Mouse (Mus musculus) hindbrain, embryonic 15.5 days (tissue): Measurements from ENCODE around the gene Polr1d. TPM values are rescaled to one million over a fixed set of nuclear protein-coding genes. Genes with fewer than 3 reads are reported as not detected.

Experiments
- ATAC-seq: fragments of 200-750 bp; cut with Nextera tagmentation; 2 replicates; pipeline ENCODE4 v1.8.0; 2017; ENCODE audit warnings: low read depth, moderate number of reproducible peaks, moderate TSS enrichment; ENCODE audit not compliant: low FRiP score
- H3K27ac ChIP-seq: fragments of 300-500 bp; sonication (generic); replicated peaks from 2 replicates; pipeline ENCODE4 v1.5.1; 2015; ENCODE audit warnings: mild to moderate bottlenecking, inconsistent platforms
- H3K27me3 ChIP-seq: fragments of 300-500 bp; sonication (generic); 2 replicates; pipeline ENCODE4 v1.6.1; 2015; ENCODE audit warnings: control low read depth, inconsistent platforms
- H3K36me3 ChIP-seq: fragments of 300-500 bp; sonication (generic); 2 replicates; pipeline ENCODE4 v1.6.1; 2015; ENCODE audit warnings: control low read depth, inconsistent platforms
- H3K4me1 ChIP-seq: fragments of 300-500 bp; sonication (generic); replicated peaks from 2 replicates; pipeline ENCODE4 v1.6.1; 2015; ENCODE audit warnings: control low read depth, inconsistent platforms
- H3K4me2 ChIP-seq: fragments of 300-500 bp; sonication (generic); 2 replicates; pipeline ENCODE4 v1.6.1; 2015; ENCODE audit warnings: moderate library complexity, mild to moderate bottlenecking, inconsistent platforms
- H3K4me3 ChIP-seq: fragments of 300-500 bp; sonication (generic); 2 replicates; pipeline ENCODE4 v1.5.1; 2015; ENCODE audit warnings: mild to moderate bottlenecking, inconsistent platforms
- H3K9ac ChIP-seq: fragments of 300-500 bp; sonication (generic); 2 replicates; pipeline ENCODE4 v1.6.1; 2015; ENCODE audit warnings: inconsistent platforms
- H3K9me3 ChIP-seq: fragments of 300-500 bp; sonication (generic); 2 replicates; pipeline ENCODE4 v1.6.1; 2016; ENCODE audit warnings: control low read depth, inconsistent platforms
- WGBS: fragments of 180-500 bp; shearing (Covaris S2); methylation state at CpG from one replicate; pipeline ENCODE4 v1.1.7; 2015; 5-methylcytosine and 5-hydroxymethylcytosine counted together
- polyA plus RNA-seq: library from polyadenylated mRNA; unstranded; fragments of >200 nt; fragmentation: Nextera tagmentation; extraction: Ambion mirVana; gene quantifications from 2 replicates; pipeline ENCODE4 v1.2.1, GENCODE M21; 2015

The Polr1d gene
- polyA plus RNA-seq, 1 experiment from 2014 or later = 104 TPM

DNA sequence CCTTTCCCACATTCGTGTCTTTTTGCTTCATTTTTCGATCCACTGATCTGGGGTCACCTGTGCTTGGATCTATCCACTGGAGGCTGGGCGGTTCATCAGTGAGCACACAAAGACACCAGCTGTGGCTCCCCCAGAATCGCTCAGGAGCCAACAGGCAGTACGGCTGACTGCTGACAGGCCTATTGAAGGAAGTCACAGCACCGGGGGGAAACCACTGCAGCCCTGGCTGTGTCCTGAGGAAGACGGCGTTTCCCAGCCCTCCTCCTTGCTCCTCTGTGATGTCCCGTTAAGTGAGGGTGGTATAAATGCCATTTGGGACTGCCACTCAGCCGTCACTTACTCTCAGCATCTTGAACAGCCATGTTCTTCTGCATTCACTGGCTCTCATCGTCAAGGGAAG lies 30.9 kb upstream of the Polr1d start:
- H3K4me2 ChIP-seq = no peak overlapping the region
- no peak overlapping the region for H3K9ac ChIP-seq
- peaks cover 21% of the 10 kb centered on the region for H3K4me1 ChIP-seq
- H3K36me3 ChIP-seq = no peaks in the 10 kb centered on the region
- H3K9me3 ChIP-seq = no peaks in the 10 kb centered on the region
- WGBS = 62% methylated on average over 11 of the region's 11 CpGs
- no peak for ATAC-seq
- H3K27ac ChIP-seq = no peak overlapping the region
- no peaks in the 10 kb centered on the region for H3K27me3 ChIP-seq
- H3K4me3 ChIP-seq = no peak overlapping the region

- ATAC-seq = no peak
- H3K9ac ChIP-seq = no peak overlapping the region
- no peak overlapping the region for H3K27ac ChIP-seq
- no peaks in the 10 kb centered on the region for H3K36me3 ChIP-seq
- no peak overlapping the region for H3K4me2 ChIP-seq
- H3K4me3 ChIP-seq = no peak overlapping the region
- H3K27me3 ChIP-seq = no peaks in the 10 kb centered on the region
- 83% methylated on average over 19 of the region's 19 CpGs for WGBS
- no peaks in the 10 kb centered on the region for H3K9me3 ChIP-seq
- peaks cover 17% of the 10 kb centered on the region for H3K4me1 ChIP-seq
These were observed 27.2 kb upstream of the Polr1d start for GRCm38 (mm10) chr5:147049544-147050209.

GRCm38 (mm10) chr5:147050816-147051499 lies 25.9 kb upstream of the Polr1d start:
- no peak overlapping the region for H3K4me3 ChIP-seq
- peaks cover 18% of the 10 kb centered on the region for H3K4me1 ChIP-seq
- no peak for ATAC-seq
- WGBS = 82% methylated on average over 13 of the region's 13 CpGs
- H3K27ac ChIP-seq = no peak overlapping the region
- H3K9me3 ChIP-seq = no peaks in the 10 kb centered on the region
- H3K27me3 ChIP-seq = no peaks in the 10 kb centered on the region
- H3K4me2 ChIP-seq = no peak overlapping the region
- no peaks in the 10 kb centered on the region for H3K36me3 ChIP-seq
- H3K9ac ChIP-seq = no peak overlapping the region

DNA sequence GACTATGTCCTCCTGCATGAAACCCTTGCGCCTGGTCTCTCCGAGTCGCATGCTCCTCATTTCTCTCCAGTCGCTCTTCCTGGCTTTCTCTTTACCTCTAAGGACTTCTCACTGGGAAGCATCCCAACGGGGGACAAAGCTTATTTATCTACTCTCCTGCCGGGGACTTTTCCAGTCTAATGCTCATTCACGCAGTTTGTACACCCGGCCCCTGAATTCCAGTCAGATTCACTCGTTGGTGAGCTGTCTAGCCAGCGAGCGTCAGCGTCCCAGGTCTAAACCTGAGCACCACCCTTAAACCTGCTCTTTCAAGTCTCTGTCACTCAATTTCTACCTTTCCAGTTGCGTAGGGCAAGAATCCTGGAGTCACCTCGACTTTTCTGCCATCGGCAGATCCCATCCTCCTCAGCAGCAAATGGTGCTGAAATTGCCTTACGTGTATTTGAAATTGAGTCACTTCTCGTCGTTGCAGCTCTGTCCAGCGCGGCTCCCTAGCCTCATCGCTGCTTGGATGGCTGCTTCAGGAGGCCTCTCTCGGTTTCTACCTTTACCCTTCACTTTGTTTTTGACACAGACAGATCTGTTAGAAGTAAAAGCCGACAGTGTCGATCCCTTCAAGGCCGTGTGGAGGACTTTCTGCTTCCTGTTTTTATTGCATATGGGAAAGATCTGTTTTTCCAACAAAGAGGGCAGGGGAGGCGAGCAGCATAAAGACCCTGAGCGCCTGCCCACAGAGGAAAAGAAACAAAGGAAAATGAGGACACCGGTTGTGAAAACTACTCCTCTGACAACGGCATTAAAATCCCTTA lies 25.1 kb upstream of the Polr1d start:
- no peak overlapping the region for H3K4me2 ChIP-seq
- H3K27ac ChIP-seq = no peak overlapping the region
- no peak overlapping the region for H3K9ac ChIP-seq
- H3K4me3 ChIP-seq = no peak overlapping the region
- peaks cover 18% of the 10 kb centered on the region for H3K4me1 ChIP-seq
- ATAC-seq = no peak
- no peaks in the 10 kb centered on the region for H3K36me3 ChIP-seq
- WGBS = 54% methylated on average over 29 of the region's 29 CpGs
- H3K9me3 ChIP-seq = no peaks in the 10 kb centered on the region
- no peaks in the 10 kb centered on the region for H3K27me3 ChIP-seq

- no peak overlapping the region for H3K27ac ChIP-seq
- H3K27me3 ChIP-seq = no peaks in the 10 kb centered on the region
- no peak overlapping the region for H3K4me2 ChIP-seq
- H3K4me3 ChIP-seq = no peak overlapping the region
- peaks cover 18% of the 10 kb centered on the region for H3K4me1 ChIP-seq
- 56% methylated on average over 4 of the region's 4 CpGs for WGBS
- H3K36me3 ChIP-seq = no peaks in the 10 kb centered on the region
- no peaks in the 10 kb centered on the region for H3K9me3 ChIP-seq
- H3K9ac ChIP-seq = no peak overlapping the region
- ATAC-seq = no peak
These were observed 24.6 kb upstream of the Polr1d start for GRCm38 (mm10) chr5:147052309-147052558.

DNA sequence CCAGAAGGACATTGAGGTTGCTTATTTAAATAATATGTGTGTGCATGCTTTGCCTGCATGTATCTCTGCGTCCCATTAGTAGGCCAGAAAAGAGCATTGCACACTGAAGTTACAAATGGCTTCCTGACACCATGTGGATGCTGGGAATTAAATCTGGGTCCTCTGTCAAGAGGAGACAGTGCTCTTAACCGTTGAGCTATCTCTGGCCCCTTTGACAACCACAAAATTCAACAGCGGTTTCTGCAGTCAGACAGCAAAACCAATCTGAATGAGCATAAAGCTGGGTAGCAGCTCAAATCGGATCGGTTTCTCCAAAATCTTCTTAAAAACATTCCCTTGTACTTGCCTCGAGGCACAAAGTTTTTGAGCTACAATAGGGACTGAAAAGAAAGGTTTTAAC lies 23.8 kb upstream of the Polr1d start:
- Histone ChIP-seq H3K4me3 (no peak overlapping the region), H3K27ac (no peak overlapping the region), H3K36me3 (no peaks in the 10 kb centered on the region), H3K27me3 (no peaks in the 10 kb centered on the region), H3K4me1 (peaks cover 18% of the 10 kb centered on the region), H3K9me3 (no peaks in the 10 kb centered on the region), H3K4me2 (no peak overlapping the region), H3K9ac (no peak overlapping the region)
- ATAC-seq = no peak
- WGBS = 84% methylated on average over 6 of the region's 6 CpGs

- H3K27me3 ChIP-seq = no peaks in the 10 kb centered on the region
- WGBS = 88% methylated on average over 3 of the region's 3 CpGs
These were observed 23.4 kb upstream of the Polr1d start for GRCm38 (mm10) chr5:147053481-147053880.

DNA sequence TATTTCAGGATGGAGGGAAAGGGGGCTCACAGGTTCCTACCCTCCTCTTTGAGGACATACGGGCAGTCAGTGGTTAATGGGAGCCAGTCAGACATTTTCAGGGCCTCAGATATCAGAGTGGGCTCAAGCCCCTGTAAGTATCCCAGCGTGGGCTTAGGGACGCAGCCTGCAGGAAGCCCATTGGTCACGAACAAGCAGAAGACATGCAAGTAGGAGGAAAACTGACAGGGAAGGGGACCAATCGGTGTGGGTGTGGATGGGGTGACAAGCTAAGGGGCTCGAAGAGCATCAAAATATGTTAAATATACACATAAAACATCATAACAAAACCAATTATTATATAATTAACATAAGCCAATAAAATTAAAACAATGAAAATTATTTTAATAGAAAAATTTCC lies 22.5 kb upstream of the Polr1d start:
- no peaks in the 10 kb centered on the region for H3K9me3 ChIP-seq
- no peak overlapping the region for H3K4me2 ChIP-seq
- peaks cover 18% of the 10 kb centered on the region for H3K4me1 ChIP-seq
- no peaks in the 10 kb centered on the region for H3K27me3 ChIP-seq
- no peaks in the 10 kb centered on the region for H3K36me3 ChIP-seq
- no peak overlapping the region for H3K9ac ChIP-seq
- ATAC-seq = no peak
- H3K4me3 ChIP-seq = no peak overlapping the region
- 87% methylated on average over 6 of the region's 6 CpGs for WGBS
- no peak overlapping the region for H3K27ac ChIP-seq

More at GRCm38 (mm10) chr5:147053481-147053880, 23.4 kb upstream of the Polr1d start:
- H3K4me3 ChIP-seq = no peak overlapping the region
- H3K4me1 ChIP-seq = peaks cover 18% of the 10 kb centered on the region
- no peaks in the 10 kb centered on the region for H3K36me3 ChIP-seq
- no peak overlapping the region for H3K9ac ChIP-seq
- no peak overlapping the region for H3K4me2 ChIP-seq
- H3K27ac ChIP-seq = no peak overlapping the region
- no peaks in the 10 kb centered on the region for H3K9me3 ChIP-seq
- ATAC-seq = no peak

DNA sequence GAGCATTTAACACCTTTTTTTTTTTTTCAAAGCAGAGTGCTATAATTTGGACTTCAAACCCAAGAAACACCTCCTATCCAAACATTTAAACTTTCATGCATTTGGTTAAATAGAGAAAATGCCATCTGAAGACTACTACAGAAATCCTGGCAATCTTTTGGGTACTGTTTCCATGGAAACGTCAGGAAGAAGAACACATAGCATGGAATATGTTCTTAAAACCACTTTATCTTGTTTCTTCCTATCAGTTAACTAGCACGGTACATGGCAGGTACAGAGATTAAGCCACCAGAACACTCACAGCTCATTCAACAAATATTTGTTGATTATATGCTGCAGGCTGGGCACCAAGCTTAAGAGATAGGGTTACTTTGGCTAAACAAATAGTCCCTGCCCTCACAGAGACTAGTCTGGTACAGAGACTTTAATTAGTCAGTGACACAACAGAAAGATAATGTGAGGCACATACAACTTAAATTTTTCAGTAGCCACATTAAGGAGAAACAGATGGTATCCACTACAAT lies 22.0 kb upstream of the Polr1d start:
- Histone ChIP-seq H3K9me3 (no peaks in the 10 kb centered on the region), H3K4me2 (no peak overlapping the region), H3K36me3 (no peaks in the 10 kb centered on the region), H3K4me1 (peaks cover 18% of the 10 kb centered on the region), H3K9ac (no peak overlapping the region), H3K27ac (no peak overlapping the region), H3K27me3 (no peaks in the 10 kb centered on the region), H3K4me3 (no peak overlapping the region)
- no peak for ATAC-seq
- WGBS = 75% methylated on average over 2 of the region's 2 CpGs

GRCm38 (mm10) chr5:147055572-147056245 lies 21.1 kb upstream of the Polr1d start:
- 90% methylated on average over 6 of the region's 6 CpGs for WGBS
- ATAC-seq = no peak
- no peak overlapping the region for H3K27ac ChIP-seq
- H3K4me3 ChIP-seq = no peak overlapping the region
- no peaks in the 10 kb centered on the region for H3K27me3 ChIP-seq
- no peaks in the 10 kb centered on the region for H3K9me3 ChIP-seq
- no peak overlapping the region for H3K9ac ChIP-seq
- H3K4me2 ChIP-seq = no peak overlapping the region
- H3K36me3 ChIP-seq = no peaks in the 10 kb centered on the region
- peaks cover 18% of the 10 kb centered on the region for H3K4me1 ChIP-seq

DNA sequence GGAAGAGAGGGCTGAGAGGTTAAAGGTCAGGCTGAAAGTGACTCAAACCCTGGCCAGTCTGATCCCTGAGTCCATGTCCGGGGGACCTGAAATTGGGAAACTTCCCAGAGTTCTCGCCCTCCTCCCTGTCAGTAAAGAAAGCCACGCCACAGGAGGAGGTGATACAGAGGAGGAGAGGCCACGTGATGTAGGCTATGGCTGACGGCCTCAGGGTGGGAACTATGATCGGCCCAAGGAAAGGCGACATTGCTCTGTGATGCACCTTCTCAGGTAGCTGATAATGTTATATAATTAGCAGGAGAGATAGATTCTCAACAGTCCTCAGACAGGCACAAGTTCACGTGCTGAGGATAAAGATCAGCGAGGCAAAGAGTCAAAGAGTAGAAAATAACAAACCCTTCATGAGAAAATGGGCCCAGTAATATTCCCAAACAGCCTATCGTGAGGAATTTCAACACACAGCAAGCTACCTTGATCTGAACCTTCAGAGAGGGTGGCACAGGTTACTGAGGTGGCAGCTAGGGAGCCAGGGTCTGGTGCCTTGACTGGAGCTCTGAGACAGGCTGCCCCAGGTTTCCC lies 20.0 kb upstream of the Polr1d start:
- H3K4me1 ChIP-seq = peaks cover 11% of the 10 kb centered on the region; the same call in 1 of the 2 replicates
- H3K9me3 ChIP-seq = no peaks in the 10 kb centered on the region
- no peak overlapping the region for H3K9ac ChIP-seq
- no peak overlapping the region for H3K4me3 ChIP-seq
- H3K36me3 ChIP-seq = no peaks in the 10 kb centered on the region
- no peak overlapping the region for H3K27ac ChIP-seq
- no peak overlapping the region for H3K4me2 ChIP-seq
- 91% methylated on average over 10 of the region's 10 CpGs for WGBS
- ATAC-seq = no peak
- no peaks in the 10 kb centered on the region for H3K27me3 ChIP-seq
